Mouse (Mus musculus): Measurements from ENCODE around the gene Tmem63c. TPM values are rescaled to one million over a fixed set of nuclear protein-coding genes. Genes with fewer than 3 reads are reported as not detected.
A peak's percentile ranks its signal among the peaks of the same experiment; 100 is the strongest.

Gene Tmem63c
- polyA plus RNA-seq, 1 experiment from 2014 or later = 1.5 TPM

DNA sequence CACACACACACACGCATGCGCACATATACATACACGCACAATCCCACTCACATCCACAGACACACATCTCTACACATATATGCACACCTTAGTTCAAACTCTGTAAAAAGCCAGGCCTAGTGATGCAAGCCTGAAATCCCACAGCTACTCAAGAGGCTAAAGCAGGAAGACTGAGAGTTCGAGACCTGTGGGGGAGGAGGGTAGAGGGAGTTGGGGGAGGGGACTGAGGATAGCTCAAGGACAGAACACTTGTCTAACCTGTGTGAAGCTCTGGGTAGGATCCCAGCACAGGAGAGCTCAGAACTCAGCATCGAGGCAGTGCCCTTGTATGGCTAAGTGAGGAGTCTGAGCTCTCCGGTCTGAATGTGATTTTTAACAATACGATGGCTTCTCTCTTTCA lies 18.3 kb upstream of the Tmem63c start:
- Histone ChIP-seq H3K4me2 (replicated peaks) (no peak overlapping the region), H3K27me3 (0 out of 2 replicates have a peak, but pooled peaks cover 2% of the 10 kb centered on the region), H3K27ac (replicated peaks) (no peak overlapping the region), H3K9me3 (no peaks in the 10 kb centered on the region), H3K36me3 (no peaks in the 10 kb centered on the region), H3K4me1 (peaks cover 8% of the 10 kb centered on the region; the same call in 1 of the 2 replicates), H3K4me3 (no peak overlapping the region), H3K9ac (replicated peaks) (no peak overlapping the region)
- WGBS = 76% methylated on average over 7 of the region's 7 CpGs
- ATAC-seq (ENCODE audit: low FRiP score, low read depth) = no peak

DNA sequence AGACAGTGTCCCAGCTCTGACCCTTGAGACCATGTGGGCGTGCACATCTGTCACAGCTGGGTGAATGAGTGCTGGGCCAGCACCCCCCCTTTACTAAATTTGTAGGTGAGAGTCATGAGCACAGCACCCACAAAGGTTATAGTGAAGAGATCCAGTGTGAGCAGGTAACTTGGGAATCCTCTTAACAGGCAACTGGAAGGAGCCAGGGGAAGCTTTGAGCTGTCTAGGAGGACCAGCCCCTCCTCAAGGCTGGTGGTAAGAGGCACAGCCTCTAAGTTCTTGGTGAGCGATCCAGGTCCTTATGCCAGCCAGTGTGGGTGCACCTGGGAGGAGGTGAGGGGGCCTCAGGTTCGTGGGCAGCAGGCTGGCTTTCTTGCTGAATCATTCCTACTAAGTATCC lies 17.5 kb upstream of the Tmem63c start:
- ATAC-seq (ENCODE audit: low FRiP score, low read depth) = no peak
- Histone ChIP-seq H3K9me3 (no peaks in the 10 kb centered on the region), H3K9ac (replicated peaks) (no peak overlapping the region), H3K4me1 (peaks cover 8% of the 10 kb centered on the region; the same call in 1 of the 2 replicates), H3K27ac (replicated peaks) (no peak overlapping the region), H3K4me2 (replicated peaks) (no peak overlapping the region), H3K4me3 (no peak overlapping the region), H3K27me3 (0 out of 2 replicates have a peak, but pooled peaks cover 2% of the 10 kb centered on the region), H3K36me3 (no peaks in the 10 kb centered on the region)
- WGBS = 61% methylated on average over 3 of the region's 3 CpGs

DNA sequence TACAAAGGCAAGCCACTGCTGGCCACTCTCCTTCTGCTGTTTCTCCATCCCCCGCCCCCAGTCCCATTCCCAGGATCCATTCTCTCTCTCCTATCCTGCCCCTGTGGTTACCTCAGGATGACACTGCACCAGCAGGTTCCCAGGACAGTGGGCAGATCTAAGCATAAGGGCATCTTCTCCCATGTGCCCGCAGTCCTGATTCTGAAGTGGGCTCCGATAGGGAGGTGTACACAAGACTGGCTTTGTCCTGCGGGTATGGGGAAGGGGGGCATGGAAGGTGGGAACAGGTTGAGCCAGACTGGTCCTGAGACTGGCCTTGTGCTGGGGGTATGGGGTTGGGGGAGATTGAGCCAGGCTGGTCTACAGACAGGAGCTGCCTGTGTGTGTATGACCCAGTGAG lies 16.5 kb upstream of the Tmem63c start:
- Histone ChIP-seq H3K9me3 (no peaks in the 10 kb centered on the region), H3K4me1 (peaks cover 8% of the 10 kb centered on the region; the same call in 1 of the 2 replicates), H3K27ac (replicated peaks) (peak overlapping the region; percentile 7; the same call in 1 of the 2 replicates), H3K4me2 (replicated peaks) (no peak overlapping the region), H3K9ac (replicated peaks) (no peak overlapping the region), H3K4me3 (no peak overlapping the region), H3K36me3 (no peaks in the 10 kb centered on the region), H3K27me3 (0 out of 2 replicates have a peak, but pooled peaks cover 2% of the 10 kb centered on the region)
- WGBS = 89% methylated on average over 4 of the region's 4 CpGs
- no peak for ATAC-seq (ENCODE audit: low FRiP score, low read depth)

DNA sequence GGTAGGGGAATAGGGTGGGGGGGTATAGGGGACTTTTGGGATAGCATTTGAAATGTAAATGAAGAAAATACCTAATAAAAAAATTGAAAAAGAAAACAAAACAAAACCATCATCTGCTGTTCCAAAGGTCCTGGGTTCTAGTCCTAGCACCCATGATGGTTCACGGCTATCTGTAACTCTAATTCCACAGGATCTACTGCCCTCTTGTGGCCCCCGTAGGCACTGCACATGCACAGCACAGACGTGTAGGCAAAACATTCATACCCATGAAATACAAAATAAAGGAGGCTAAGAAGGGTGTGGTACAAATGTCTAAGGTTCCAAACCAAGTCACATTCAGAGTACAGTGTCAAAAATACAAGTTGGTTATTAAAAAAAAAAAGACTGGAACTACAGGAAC lies 4.1 kb upstream of the Tmem63c start:
- no peak for ATAC-seq (ENCODE audit: low FRiP score, low read depth)
- no peaks in the 10 kb centered on the region for H3K27me3 ChIP-seq
- no peak overlapping the region for H3K9ac ChIP-seq (replicated peaks)
- H3K36me3 ChIP-seq = no peaks in the 10 kb centered on the region
- no peaks in the 10 kb centered on the region for H3K9me3 ChIP-seq
- no peak overlapping the region for H3K27ac ChIP-seq (replicated peaks)
- 41% methylated on average over 3 of the region's 3 CpGs for WGBS
- H3K4me2 ChIP-seq (replicated peaks) = no peak overlapping the region
- H3K4me1 ChIP-seq = no peaks in the 10 kb centered on the region
- no peak overlapping the region for H3K4me3 ChIP-seq

DNA sequence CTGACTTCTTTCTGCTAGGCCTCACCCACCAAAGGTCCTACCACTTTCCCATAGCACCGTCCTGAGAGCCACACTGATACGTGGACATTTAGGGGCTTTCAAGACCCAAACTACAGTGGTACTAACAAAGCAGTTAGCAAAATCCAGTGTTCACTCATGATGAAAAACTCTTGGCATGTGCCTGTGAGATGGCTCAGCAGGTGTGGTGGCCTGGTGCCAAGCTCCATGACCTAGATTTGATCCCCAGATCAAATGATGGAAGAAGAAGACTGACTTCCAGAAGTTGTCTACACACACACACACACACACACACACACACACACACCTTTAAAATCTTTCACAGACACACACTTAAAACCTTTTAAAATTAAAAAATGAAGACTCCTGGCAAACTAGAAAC lies 2.4 kb upstream of the Tmem63c start:
- 94% methylated on average over 2 of the region's 2 CpGs for WGBS
- H3K9me3 ChIP-seq = no peaks in the 10 kb centered on the region
- no peaks in the 10 kb centered on the region for H3K36me3 ChIP-seq
- H3K4me3 ChIP-seq = no peak overlapping the region
- ATAC-seq (ENCODE audit: low FRiP score, low read depth) = no peak
- H3K27ac ChIP-seq (replicated peaks) = no peak overlapping the region
- H3K4me2 ChIP-seq (replicated peaks) = no peak overlapping the region
- H3K4me1 ChIP-seq = no peaks in the 10 kb centered on the region
- H3K27me3 ChIP-seq = no peaks in the 10 kb centered on the region
- H3K9ac ChIP-seq (replicated peaks) = no peak overlapping the region

DNA sequence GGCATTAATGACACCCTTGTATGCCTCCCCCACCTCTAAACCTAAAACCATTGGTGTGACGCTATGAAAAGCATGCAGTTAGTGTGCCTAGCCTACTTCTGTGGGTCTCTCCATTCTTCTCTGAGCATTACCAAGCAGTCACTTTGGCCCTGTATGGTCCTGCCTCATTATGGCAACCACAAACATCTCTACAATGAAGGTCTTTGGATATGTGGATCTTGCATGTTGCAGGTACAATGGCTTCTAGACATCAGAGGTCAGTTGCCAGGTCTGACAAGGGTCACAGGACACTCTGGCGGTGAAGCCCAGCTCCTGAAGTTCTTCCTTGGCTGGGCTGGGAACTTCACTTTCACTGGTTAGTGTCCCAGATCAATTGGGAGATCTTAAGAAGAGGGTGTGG lies 866 bp downstream of the Tmem63c start:
- Histone ChIP-seq H3K27ac (replicated peaks) (no peak overlapping the region), H3K27me3 (peaks cover 13% of the 10 kb centered on the region), H3K9me3 (no peaks in the 10 kb centered on the region), H3K4me1 (peaks cover 8% of the 10 kb centered on the region), H3K4me3 (no peak overlapping the region), H3K36me3 (no peaks in the 10 kb centered on the region), H3K9ac (replicated peaks) (no peak overlapping the region), H3K4me2 (replicated peaks) (no peak overlapping the region)
- no peak for ATAC-seq (ENCODE audit: low FRiP score, low read depth)
- 91% methylated on average over 2 of the region's 2 CpGs for WGBS

DNA sequence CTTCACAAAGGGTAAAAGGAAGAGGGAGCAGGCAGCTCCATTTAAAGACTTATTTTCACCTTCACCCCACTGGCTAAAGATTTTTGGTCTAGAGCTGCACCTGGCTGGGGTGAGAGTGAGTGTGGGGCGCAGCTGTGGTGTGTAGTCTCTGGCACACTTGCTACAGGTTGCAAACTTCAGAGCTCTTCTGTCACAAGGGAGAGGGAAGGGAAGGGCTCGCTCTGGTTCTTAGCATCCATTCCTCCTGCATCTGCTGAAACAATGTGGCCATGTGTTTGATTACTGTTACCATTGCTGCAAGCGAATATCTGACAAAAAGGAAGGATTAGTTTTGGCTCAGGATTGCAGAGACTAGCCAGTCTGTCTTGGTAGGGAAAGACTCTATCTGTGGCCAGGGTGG lies 2.3 kb downstream of the Tmem63c start:
- Histone ChIP-seq H3K36me3 (no peaks in the 10 kb centered on the region), H3K4me2 (replicated peaks) (no peak overlapping the region), H3K9ac (replicated peaks) (no peak overlapping the region), H3K27me3 (peaks cover 26% of the 10 kb centered on the region), H3K4me3 (no peak overlapping the region), H3K4me1 (peaks cover 8% of the 10 kb centered on the region), H3K27ac (replicated peaks) (no peak overlapping the region), H3K9me3 (no peaks in the 10 kb centered on the region)
- ATAC-seq (ENCODE audit: low FRiP score, low read depth) = no peak
- 85% methylated on average over 3 of the region's 3 CpGs for WGBS

DNA sequence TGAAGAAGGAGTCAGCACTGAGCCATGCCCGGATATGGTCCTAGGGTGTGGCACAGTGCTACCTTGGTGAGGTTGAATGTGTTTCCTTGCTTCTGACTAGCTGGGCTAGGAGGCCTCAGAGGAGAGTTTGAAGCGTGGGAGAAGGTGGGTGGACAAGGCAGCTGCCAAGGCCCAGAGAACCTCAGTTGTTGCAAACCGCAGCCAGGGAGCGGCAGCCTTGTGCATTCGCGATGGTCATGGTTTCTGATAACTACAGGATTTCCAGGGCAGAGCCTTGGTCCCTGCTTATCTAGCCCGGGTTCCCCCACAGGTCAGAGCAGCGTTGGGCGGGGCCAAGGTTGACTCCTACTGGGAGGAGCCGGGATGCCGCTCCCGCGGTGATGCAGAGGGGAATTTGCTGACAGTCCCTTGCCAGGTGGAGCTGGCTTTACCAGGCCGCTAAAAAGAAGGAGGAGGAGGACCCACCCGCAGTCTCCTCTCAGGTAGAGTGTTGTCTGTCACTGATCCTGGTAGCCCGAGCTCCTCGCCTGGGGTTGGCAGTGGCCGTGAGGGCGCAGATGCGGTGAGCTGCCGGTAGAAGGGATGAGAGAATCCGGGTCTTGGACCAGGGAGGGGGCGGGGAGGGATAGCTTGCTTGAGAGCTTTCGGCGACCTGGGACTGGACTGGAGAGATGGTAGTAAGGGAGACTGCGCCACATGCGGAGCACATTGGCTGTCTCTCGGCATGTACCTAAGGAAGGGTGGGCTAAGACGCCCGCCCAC lies 5.2 kb downstream of the Tmem63c start:
- H3K27me3 ChIP-seq = peaks cover 26% of the 10 kb centered on the region
- H3K36me3 ChIP-seq = no peaks in the 10 kb centered on the region
- H3K27ac ChIP-seq (replicated peaks) = no peak overlapping the region
- peak overlapping the region; percentile 47 for H3K4me3 ChIP-seq
- peak; percentile 73 for ATAC-seq (ENCODE audit: low FRiP score, low read depth)
- WGBS = 4% methylated on average over 30 of the region's 30 CpGs
- peak overlapping the region; percentile 58 for H3K9ac ChIP-seq (replicated peaks)
- no peaks in the 10 kb centered on the region for H3K9me3 ChIP-seq
- H3K4me1 ChIP-seq = peaks cover 8% of the 10 kb centered on the region
- H3K4me2 ChIP-seq (replicated peaks) = peak overlapping the region; percentile 69

DNA sequence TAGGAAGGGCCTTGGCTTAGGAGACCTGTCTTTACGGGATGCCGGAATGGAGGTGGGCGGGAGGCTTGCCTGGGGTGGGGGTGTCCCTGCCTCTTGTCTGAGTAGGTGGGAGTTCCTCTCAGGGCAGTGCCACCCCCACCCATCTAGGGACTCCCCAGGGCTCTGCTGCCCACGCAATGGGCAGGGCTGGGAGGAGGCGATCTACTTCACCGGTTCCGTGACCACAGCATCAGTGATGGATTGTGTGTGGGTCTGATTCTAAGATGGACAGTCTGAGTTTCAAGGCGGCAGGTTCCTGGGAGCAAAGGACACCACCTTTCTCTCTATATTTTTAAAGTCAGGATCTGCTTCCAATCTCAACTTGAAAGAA lies 5.7 kb downstream of the Tmem63c start:
- Histone ChIP-seq H3K9me3 (no peaks in the 10 kb centered on the region), H3K36me3 (no peaks in the 10 kb centered on the region), H3K4me1 (peaks cover 8% of the 10 kb centered on the region), H3K4me3 (peak overlapping the region; percentile 47), H3K9ac (replicated peaks) (peak overlapping the region; percentile 58), H3K4me2 (replicated peaks) (peak overlapping the region; percentile 69), H3K27me3 (peaks cover 26% of the 10 kb centered on the region), H3K27ac (replicated peaks) (no peak overlapping the region)
- ATAC-seq (ENCODE audit: low FRiP score, low read depth) = peak; percentile 30; the same call in 1 of the 2 replicates
- WGBS = 17% methylated on average over 8 of the region's 8 CpGs

DNA sequence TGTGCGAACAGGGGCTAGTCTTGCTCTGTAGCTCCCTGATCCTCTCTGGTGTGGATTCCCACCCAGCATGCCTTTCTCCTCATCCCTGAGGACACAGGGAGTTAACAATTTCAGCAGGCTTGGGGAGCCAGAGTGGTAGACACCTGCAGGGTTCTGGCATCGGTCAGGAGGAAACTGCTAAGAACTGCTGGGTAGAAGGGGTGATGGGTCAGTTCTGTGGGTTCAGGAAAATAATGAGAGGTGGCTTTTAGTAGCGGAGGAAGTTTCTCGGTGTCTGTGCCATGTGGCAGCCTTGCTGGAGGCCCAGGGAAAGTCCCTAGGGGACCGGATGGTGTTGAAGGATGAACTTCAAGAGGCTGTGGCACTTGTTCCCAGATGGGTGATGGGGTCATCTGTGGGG lies 6.3 kb downstream of the Tmem63c start:
- Histone ChIP-seq H3K9me3 (no peaks in the 10 kb centered on the region), H3K4me3 (peak overlapping the region; percentile 47; the same call in 1 of the 2 replicates), H3K9ac (replicated peaks) (no peak overlapping the region), H3K36me3 (no peaks in the 10 kb centered on the region), H3K4me2 (replicated peaks) (peak overlapping the region; percentile 69), H3K27me3 (peaks cover 26% of the 10 kb centered on the region), H3K4me1 (peaks cover 8% of the 10 kb centered on the region), H3K27ac (replicated peaks) (no peak overlapping the region)
- WGBS = 57% methylated on average over 5 of the region's 5 CpGs
- ATAC-seq (ENCODE audit: low FRiP score, low read depth) = no peak

DNA sequence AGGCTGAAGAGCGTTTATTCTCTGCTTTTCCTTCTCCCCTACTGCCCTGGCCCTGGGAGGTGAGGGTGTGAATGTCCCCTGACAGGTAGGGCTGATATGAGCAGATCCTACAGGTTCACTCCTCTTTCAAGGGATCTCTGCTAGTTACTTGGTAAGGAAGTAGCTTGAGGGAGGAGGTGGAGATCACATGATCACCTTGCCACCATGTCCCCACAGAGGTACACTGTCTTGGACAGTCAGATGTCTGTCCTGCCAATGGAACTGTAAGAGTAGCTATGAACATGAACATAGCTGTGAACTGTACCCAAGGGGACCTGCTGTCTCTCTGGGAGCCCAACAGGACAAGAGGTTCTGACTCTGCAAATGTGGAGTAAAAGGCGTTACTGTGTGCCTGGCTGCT lies 6.9 kb downstream of the Tmem63c start:
- peaks cover 26% of the 10 kb centered on the region for H3K27me3 ChIP-seq
- no peak overlapping the region for H3K4me2 ChIP-seq (replicated peaks)
- no peak overlapping the region for H3K27ac ChIP-seq (replicated peaks)
- no peak for ATAC-seq (ENCODE audit: low FRiP score, low read depth)
- H3K9ac ChIP-seq (replicated peaks) = no peak overlapping the region
- H3K36me3 ChIP-seq = no peaks in the 10 kb centered on the region
- no peak overlapping the region for H3K4me3 ChIP-seq
- peaks cover 8% of the 10 kb centered on the region for H3K4me1 ChIP-seq
- H3K9me3 ChIP-seq = no peaks in the 10 kb centered on the region
- 69% methylated on average over 2 of the region's 2 CpGs for WGBS

DNA sequence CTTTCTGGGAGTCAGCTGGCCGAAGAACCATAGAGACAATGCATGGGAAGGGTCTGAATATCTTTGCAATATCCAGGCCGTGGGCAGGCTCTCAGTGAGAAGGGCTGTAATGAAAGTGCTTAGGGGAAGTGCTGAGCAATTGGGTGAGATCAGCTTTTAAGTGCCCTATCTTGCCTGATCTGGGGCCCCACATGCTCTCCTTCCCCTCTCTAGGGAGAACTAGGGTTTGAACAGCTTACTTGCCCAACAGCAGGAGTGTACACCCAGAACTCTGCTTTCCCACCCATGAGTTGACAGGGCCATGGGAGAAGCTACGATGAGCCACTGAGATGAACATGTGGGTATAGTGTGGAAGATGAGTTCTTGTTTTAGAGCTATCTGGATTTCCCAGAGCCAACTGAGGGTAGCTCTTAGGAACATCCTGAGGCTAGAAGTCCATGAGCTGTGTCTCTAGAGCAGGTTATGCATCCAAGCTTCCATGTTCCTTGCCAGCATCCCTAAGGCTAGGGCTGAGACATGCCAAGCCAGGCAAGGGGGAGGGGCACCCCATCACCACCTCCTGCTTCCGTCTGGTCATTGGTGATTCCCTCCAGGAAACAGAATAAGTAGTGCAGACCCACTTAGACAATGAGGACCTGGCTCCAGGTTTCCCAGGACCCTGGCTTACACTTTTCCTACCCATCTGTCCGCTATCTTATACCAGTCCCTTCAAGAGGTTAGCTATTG lies 8.3 kb downstream of the Tmem63c start:
- ATAC-seq (ENCODE audit: low FRiP score, low read depth) = no peak

More for the DNA sequence above, 8.3 kb downstream of the Tmem63c start:
- Histone ChIP-seq H3K36me3 (no peaks in the 10 kb centered on the region), H3K27ac (replicated peaks) (no peak overlapping the region), H3K4me2 (replicated peaks) (no peak overlapping the region), H3K27me3 (peaks cover 26% of the 10 kb centered on the region), H3K4me3 (no peak overlapping the region), H3K9ac (replicated peaks) (no peak overlapping the region), H3K9me3 (no peaks in the 10 kb centered on the region), H3K4me1 (peaks cover 8% of the 10 kb centered on the region)
- WGBS = 71% methylated on average over 5 of the region's 5 CpGs
